Mouse (Mus musculus) urinary bladder, postnatal 10 days (tissue): ENCODE results near the gene Slc9a2.
"Not testable (repeated sequence)": the region's sequence is repeated elsewhere in the genome, so short reads cannot be mapped to it uniquely, and the experiment has no call there.

ENCODE experiments used
- DNase-seq: peaks from one replicate; pipeline ENCODE4 v3.0.0; 2022; ENCODE audit warnings: low spot score

Gene Slc9a2

GRCm38 (mm10) chr1:40714950-40715349 is 34.6 kb downstream of the Slc9a2 start:
- DNase-seq = no peak

GRCm38 (mm10) chr1:40726051-40726450 is 45.7 kb downstream of the Slc9a2 start:
- no peak for DNase-seq

- no peak for DNase-seq
Measured at GRCm38 (mm10) chr1:40727404-40727803, 47.0 kb downstream of the Slc9a2 start.

- DNase-seq = no peak
Measured at GRCm38 (mm10) chr1:40728636-40729035, 48.3 kb downstream of the Slc9a2 start.

- DNase-seq = no peak
Measured at GRCm38 (mm10) chr1:40737671-40738070, 57.3 kb downstream of the Slc9a2 start.

- DNase-seq = not testable (repeated sequence)
Measured at GRCm38 (mm10) chr1:40738246-40738645, 57.9 kb downstream of the Slc9a2 start.

GRCm38 (mm10) chr1:40740739-40741138 is 60.4 kb downstream of the Slc9a2 start:
- DNase-seq = no peak

- no peak for DNase-seq
Measured at GRCm38 (mm10) chr1:40746089-40746488, 65.7 kb downstream of the Slc9a2 start.

- no peak for DNase-seq
Measured at GRCm38 (mm10) chr1:40759751-40760445, 79.5 kb downstream of the Slc9a2 start.

GRCm38 (mm10) chr1:40764042-40764441 is 83.7 kb downstream of the Slc9a2 start:
- DNase-seq = no peak

GRCm38 (mm10) chr1:40764701-40765275 is 84.4 kb downstream of the Slc9a2 start:
- no peak for DNase-seq

GRCm38 (mm10) chr1:40765521-40765920 is 85.1 kb downstream of the Slc9a2 start:
- no peak for DNase-seq

- no peak for DNase-seq
Measured at GRCm38 (mm10) chr1:40767588-40767987, 87.2 kb downstream of the Slc9a2 start.

- DNase-seq = no peak
Measured at GRCm38 (mm10) chr1:40768606-40769005, 88.2 kb downstream of the Slc9a2 start.

GRCm38 (mm10) chr1:40769331-40769894 is 89.0 kb downstream of the Slc9a2 start:
- DNase-seq = no peak

- DNase-seq = no peak
Measured at GRCm38 (mm10) chr1:40771196-40771970, 91.0 kb downstream of the Slc9a2 start.

- no peak for DNase-seq
Measured at GRCm38 (mm10) chr1:40773234-40773633, 92.9 kb downstream of the Slc9a2 start.

GRCm38 (mm10) chr1:40774040-40774439 is 93.7 kb downstream of the Slc9a2 start:
- DNase-seq = no peak

- no peak for DNase-seq
Measured at GRCm38 (mm10) chr1:40776102-40776501, 95.7 kb downstream of the Slc9a2 start.

GRCm38 (mm10) chr1:40776763-40777162 is 96.4 kb downstream of the Slc9a2 start:
- no peak for DNase-seq

- DNase-seq = no peak
Measured at GRCm38 (mm10) chr1:40783450-40783849, 103.1 kb downstream of the Slc9a2 start.

- DNase-seq = no peak
Measured at GRCm38 (mm10) chr1:40784306-40784705, 103.9 kb downstream of the Slc9a2 start.
